36 mouse cellular contexts compared by ENCODE assay signal in the genomic region with DNA sequence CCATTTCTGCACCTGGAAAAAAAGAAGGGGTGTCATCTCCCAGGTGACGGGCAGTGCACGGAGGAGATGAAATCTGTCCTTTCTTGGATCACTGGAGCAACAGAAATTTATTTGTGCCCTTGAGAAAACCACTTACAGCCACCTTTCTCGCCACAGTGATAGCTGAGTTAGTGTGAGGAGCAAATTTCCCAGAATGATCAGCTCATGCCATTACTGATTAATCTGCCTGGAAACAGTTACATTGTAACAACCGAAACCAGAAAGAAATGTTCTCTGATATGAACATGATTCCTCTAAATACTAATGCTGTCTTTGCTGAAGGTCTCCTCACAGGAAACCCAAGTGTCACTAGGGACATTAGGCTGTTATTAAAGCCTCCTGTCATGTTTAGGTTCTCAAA. TPM values are rescaled to one million over a fixed set of nuclear protein-coding genes. Genes with fewer than 3 reads are reported as not detected.
DNase-seq lines count a peak whose midpoint lies in the region; ATAC-seq lines count a peak whose summit lies in the region.
"Had no signal": no experiment of that assay in that cellular context is flagged by ENCODE, and none has a peak within 500 bp of the region (broad histone marks: within the 10 kb centered on the region; RNA-seq: fewer than 3 reads in every experiment).

No protein-coding gene starts in this region.

- no peaks in the 10 kb centered on the region for H3K9me3 ChIP-seq in kidney, embryonic 14.5 days (ENCODE audit: control insufficient read depth, low read length)
- H3K9me3 ChIP-seq in kidney, embryonic 16.5 days (ENCODE audit: low read length) = no peaks in the 10 kb centered on the region
- H3K9me3 ChIP-seq: forebrain, embryonic 10.5 days; forebrain, embryonic 13.5 days; G1E; heart, embryonic 10.5 days; heart, embryonic 13.5 days had no signal

- no peak overlapping the region for H3K9ac ChIP-seq in kidney, embryonic 14.5 days (ENCODE audit: low read depth, low read length)
- no peak overlapping the region for H3K9ac ChIP-seq in kidney, embryonic 16.5 days (replicated peaks; ENCODE audit: low read length)
- H3K9ac ChIP-seq: forebrain, embryonic 13.5 days; heart, embryonic 13.5 days; hindbrain, embryonic 14.5 days had no signal

- H3K36me3 ChIP-seq in kidney, embryonic 14.5 days (ENCODE audit: control insufficient read depth, insufficient read depth, low read length) = no peaks in the 10 kb centered on the region
- H3K36me3 ChIP-seq in kidney, embryonic 16.5 days (ENCODE audit: insufficient read depth, low read length) = no peaks in the 10 kb centered on the region
- H3K36me3 ChIP-seq: forebrain, embryonic 10.5 days; G1E; heart, embryonic 10.5 days; heart, embryonic 13.5 days had no signal

- H3K4me3 ChIP-seq in kidney, embryonic 14.5 days (ENCODE audit: low read length) = no peak overlapping the region
- no peak overlapping the region for H3K4me3 ChIP-seq in kidney, embryonic 16.5 days (ENCODE audit: low read length)
- H3K4me3 ChIP-seq: forebrain, embryonic 10.5 days; forebrain, embryonic 13.5 days; heart, adult 2 months; heart, embryonic 10.5 days; heart, embryonic 13.5 days had no signal

- H3K27ac ChIP-seq in kidney, embryonic 14.5 days (ENCODE audit: low read depth, low read length) = no peak overlapping the region
- H3K27ac ChIP-seq in kidney, embryonic 16.5 days (ENCODE audit: low read length) = peak overlapping the region; percentile 50; the same call in 1 of the 2 replicates
- H3K27ac ChIP-seq: forebrain, embryonic 10.5 days; forebrain, embryonic 13.5 days; heart, adult 2 months; heart, embryonic 10.5 days; heart, embryonic 13.5 days; hindbrain, embryonic 14.5 days had no signal

- peak; percentile 16 for DNase-seq in kidney, adult 18-20 months
- peak; percentile 38 to 44 for DNase-seq in kidney, adult 8-10 months
- DNase-seq in kidney, postnatal 36 days = peak; percentile 38 to 49
- DNase-seq in embryo, embryonic 10.5 days (ENCODE audit: low spot score) = no peak
- DNase-seq: adrenal gland, postnatal 10 days; B cell, adult 2 months; cerebellum, adult 11 months; cerebellum, adult 2 months; cerebellum, postnatal 10 days; cerebellum, postnatal 36 days; gastrocnemius, postnatal 10 days; gastrocnemius, postnatal 36 days; heart, adult 2 months; heart, postnatal 14 days; heart, postnatal 4 days had no signal

- ATAC-seq in kidney, embryonic 14.5 days (ENCODE audit: low FRiP score, low TSS enrichment) = no peak
- no peak for ATAC-seq in kidney, embryonic 16.5 days (ENCODE audit: low FRiP score, low TSS enrichment)
- no peak for ATAC-seq in monocyte, adult 5-6 weeks (replicated peaks; ENCODE audit: insufficient number of reproducible peaks, low FRiP score, low TSS enrichment, poor library complexity, severe bottlenecking)
- ATAC-seq: forebrain, embryonic 13.5 days; forebrain, embryonic 16.5 days; Patski had no signal

- no peak overlapping the region for H3K4me2 ChIP-seq in kidney, embryonic 14.5 days (replicated peaks; ENCODE audit: low read depth, low read length)
- no peak overlapping the region for H3K4me2 ChIP-seq in kidney, embryonic 16.5 days (replicated peaks; ENCODE audit: low read depth, low read length)
- H3K4me2 ChIP-seq: forebrain, embryonic 13.5 days; heart, embryonic 13.5 days; hindbrain, embryonic 14.5 days had no signal

- WGBS in kidney, embryonic 14.5 days = 68% methylated on average over 4 of the region's 4 CpGs
- 61% methylated on average over 4 of the region's 4 CpGs for WGBS in kidney, embryonic 16.5 days

- no peaks in the 10 kb centered on the region for H3K4me1 ChIP-seq in kidney, embryonic 14.5 days (ENCODE audit: control insufficient read depth, insufficient read depth, low read length)
- no peaks in the 10 kb centered on the region for H3K4me1 ChIP-seq in kidney, embryonic 16.5 days (ENCODE audit: insufficient read depth, low read length)
- H3K4me1 ChIP-seq: forebrain, embryonic 10.5 days; forebrain, embryonic 13.5 days; heart, embryonic 10.5 days had no signal

- H3K27me3 ChIP-seq in kidney, embryonic 14.5 days (ENCODE audit: control insufficient read depth, insufficient read depth, low read length) = no peaks in the 10 kb centered on the region
- no peaks in the 10 kb centered on the region for H3K27me3 ChIP-seq in kidney, embryonic 16.5 days (ENCODE audit: insufficient read depth, low read length)
- H3K27me3 ChIP-seq: CH12.LX; forebrain, embryonic 13.5 days; heart, embryonic 13.5 days; Patski had no signal

RNA-seq across cellular contexts. Expression of gene Tmem207, which starts 21.6 kb away (rescaled TPM):
- polyA plus RNA-seq in kidney, embryonic 14.5 days (2014; fragmentation: Nextera tagmentation; extraction: Ambion mirVana) = not detected in 2 replicates
- 0.21 TPM in 1 of 2 replicates, not detected in the other for polyA plus RNA-seq in kidney, embryonic 16.5 days (2015; fragmentation: Nextera tagmentation; extraction: Ambion mirVana)
- total RNA-seq in monocyte, adult 5-6 weeks (2017) = 0.32 TPM in 1 of 3 replicates, not detected in the others
- total RNA-seq: adrenal gland, adult 18-20 months; adrenal gland, postnatal 10 days; adrenal gland, postnatal 4 days; CH12.LX; gastrocnemius, adult 18-20 months; gastrocnemius, postnatal 10 days; gastrocnemius, postnatal 36 days; granulocyte monocyte progenitor cell, adult 5-6 weeks; heart, adult 2 months; heart, postnatal 14 days; heart, postnatal 4 days had no signal
- polyA plus RNA-seq: cerebellum, adult 2 months; cortical plate, adult 2 months; embryonic facial prominence, embryonic 11.5 days; embryonic facial prominence, embryonic 14.5 days; forebrain, embryonic 10.5 days; forebrain, embryonic 13.5 days; forebrain, embryonic 16.5 days; G1E; heart, adult 2 months; heart, embryonic 10.5 days; heart, embryonic 13.5 days; heart, embryonic 16.5 days; hindbrain, embryonic 11.5 days; Patski had no signal

RNA-seq across cellular contexts. Expression of gene Cldn16, which starts 42.0 kb away (rescaled TPM):
- polyA plus RNA-seq in kidney, embryonic 14.5 days (2014; fragmentation: Nextera tagmentation; extraction: Ambion mirVana) = 3.1 and 3.2 TPM in 2 replicates
- 9.2 and 9.4 TPM in 2 replicates for polyA plus RNA-seq in kidney, embryonic 16.5 days (2015; fragmentation: Nextera tagmentation; extraction: Ambion mirVana)
- not detected in 3 replicates for total RNA-seq in monocyte, adult 5-6 weeks (2017)
- total RNA-seq: adrenal gland, adult 18-20 months; adrenal gland, postnatal 10 days; CH12.LX; G1E; gastrocnemius, adult 18-20 months; gastrocnemius, postnatal 10 days; gastrocnemius, postnatal 36 days; granulocyte monocyte progenitor cell, adult 5-6 weeks; heart, adult 2 months; heart, postnatal 14 days; heart, postnatal 4 days had no signal
- polyA plus RNA-seq: cerebellum, adult 2 months; cortical plate, adult 2 months; embryonic facial prominence, embryonic 11.5 days; embryonic facial prominence, embryonic 14.5 days; forebrain, embryonic 10.5 days; forebrain, embryonic 13.5 days; forebrain, embryonic 16.5 days; G1E; heart, adult 2 months; heart, embryonic 10.5 days; heart, embryonic 13.5 days; heart, embryonic 16.5 days; hindbrain, embryonic 11.5 days; hindbrain, embryonic 14.5 days; Patski had no signal
